Mouse (Mus musculus): ENCODE data around the gene Gm21858.
"Not testable (repeated sequence)": the region's sequence is repeated elsewhere in the genome, so short reads cannot be mapped to it uniquely, and the experiment has no call there.

Gene Gm21858

GRCm38 (mm10) chrY:55731456-55731855, at the start of gene Gm21858:
Gene Gm21858 (plus strand): TSS chrY:55731756.
- DNase-seq (ENCODE audit: low spot score in 2 of 2) = not testable (repeated sequence)

Measured in frontal cortex, postnatal 10 days (tissue).